Mouse (Mus musculus) limb, embryonic 14.5 days (tissue): ENCODE measurements around the gene Olfr1506. TPM values are rescaled to one million over a fixed set of nuclear protein-coding genes. Genes with fewer than 3 reads are reported as not detected.

Experiments
- polyA plus RNA-seq, 2 experiments: library from polyadenylated mRNA; depleted of rRNA in 1 of 2; stranded (reverse) in 1 of 2; unstranded in 1 of 2; fragments of >200 nt; fragmentation: Nextera tagmentation in 1 of 2; extraction: Ambion mirVana in 1 of 2; gene quantifications; 2 replicates each; pipeline versions ENCODE4 v1.2.1 to v1.2.3; 2012 to 2014

The Olfr1506 gene
- polyA plus RNA-seq, 2 experiments, result not detected

Other genes starting within 250 kb of the Olfr1506 start
- not detected in 2 replicates for gene Olfr1261, start 233.3 kb downstream of the Olfr1506 start, polyA plus RNA-seq (2012; rRNA removed)
- gene Olfr1261, start 233.3 kb downstream of the Olfr1506 start, polyA plus RNA-seq (2014; fragmentation: Nextera tagmentation; extraction: Ambion mirVana), result not detected in 2 replicates
- not detected in 2 replicates for gene Olfr1262, start 224.3 kb downstream of the Olfr1506 start, polyA plus RNA-seq (2012; rRNA removed)
- gene Olfr1262, start 224.3 kb downstream of the Olfr1506 start, polyA plus RNA-seq (2014; fragmentation: Nextera tagmentation; extraction: Ambion mirVana), result not detected in 2 replicates
- gene Olfr1263, start 212.4 kb downstream of the Olfr1506 start, polyA plus RNA-seq (2012; rRNA removed), result not detected in 2 replicates
- not detected in 2 replicates for gene Olfr1263, start 212.4 kb downstream of the Olfr1506 start, polyA plus RNA-seq (2014; fragmentation: Nextera tagmentation; extraction: Ambion mirVana)
- not detected in 2 replicates for gene Olfr1264, start 198.9 kb downstream of the Olfr1506 start, polyA plus RNA-seq (2012; rRNA removed)
- not detected in 2 replicates for gene Olfr1264, start 198.9 kb downstream of the Olfr1506 start, polyA plus RNA-seq (2014; fragmentation: Nextera tagmentation; extraction: Ambion mirVana)
- gene Olfr1265, start 189.2 kb downstream of the Olfr1506 start, polyA plus RNA-seq (2012; rRNA removed), result not detected in 2 replicates
- not detected in 2 replicates for gene Olfr1265, start 189.2 kb downstream of the Olfr1506 start, polyA plus RNA-seq (2014; fragmentation: Nextera tagmentation; extraction: Ambion mirVana)
- not detected in 2 replicates for gene Olfr140, start 160.9 kb downstream of the Olfr1506 start, polyA plus RNA-seq (2012; rRNA removed)
- not detected in 2 replicates for gene Olfr140, start 160.9 kb downstream of the Olfr1506 start, polyA plus RNA-seq (2014; fragmentation: Nextera tagmentation; extraction: Ambion mirVana)
- gene Olfr1269, start 103.1 kb downstream of the Olfr1506 start, polyA plus RNA-seq (2012; rRNA removed), result not detected in 2 replicates
- gene Olfr1269, start 103.1 kb downstream of the Olfr1506 start, polyA plus RNA-seq (2014; fragmentation: Nextera tagmentation; extraction: Ambion mirVana), result not detected in 2 replicates
- gene Olfr32, start 82.2 kb downstream of the Olfr1506 start, polyA plus RNA-seq (2012; rRNA removed), result not detected in 2 replicates
- gene Olfr32, start 82.2 kb downstream of the Olfr1506 start, polyA plus RNA-seq (2014; fragmentation: Nextera tagmentation; extraction: Ambion mirVana), result not detected in 2 replicates
- not detected in 2 replicates for gene Olfr1270, start 71.4 kb downstream of the Olfr1506 start, polyA plus RNA-seq (2012; rRNA removed)
- not detected in 2 replicates for gene Olfr1270, start 71.4 kb downstream of the Olfr1506 start, polyA plus RNA-seq (2014; fragmentation: Nextera tagmentation; extraction: Ambion mirVana)
- not detected in 2 replicates for gene Olfr142, start 33.1 kb upstream of the Olfr1506 start, polyA plus RNA-seq (2012; rRNA removed)
- not detected in 2 replicates for gene Olfr142, start 33.1 kb upstream of the Olfr1506 start, polyA plus RNA-seq (2014; fragmentation: Nextera tagmentation; extraction: Ambion mirVana)
- not detected in 2 replicates for gene Olfr1271, start 46.5 kb upstream of the Olfr1506 start, polyA plus RNA-seq (2012; rRNA removed)
- gene Olfr1271, start 46.5 kb upstream of the Olfr1506 start, polyA plus RNA-seq (2014; fragmentation: Nextera tagmentation; extraction: Ambion mirVana), result not detected in 2 replicates
- not detected in 2 replicates for gene Olfr1272, start 68.3 kb upstream of the Olfr1506 start, polyA plus RNA-seq (2012; rRNA removed)
- gene Olfr1272, start 68.3 kb upstream of the Olfr1506 start, polyA plus RNA-seq (2014; fragmentation: Nextera tagmentation; extraction: Ambion mirVana), result not detected in 2 replicates
- not detected in 2 replicates for gene Gm13769, start 97.7 kb upstream of the Olfr1506 start, polyA plus RNA-seq (2012; rRNA removed)
- not detected in 2 replicates for gene Gm13769, start 97.7 kb upstream of the Olfr1506 start, polyA plus RNA-seq (2014; fragmentation: Nextera tagmentation; extraction: Ambion mirVana)
- gene Olfr1274-ps, start 174.2 kb upstream of the Olfr1506 start, polyA plus RNA-seq (2012; rRNA removed), result not detected in 2 replicates
- not detected in 2 replicates for gene Olfr1274-ps, start 174.2 kb upstream of the Olfr1506 start, polyA plus RNA-seq (2014; fragmentation: Nextera tagmentation; extraction: Ambion mirVana)